Mouse (Mus musculus) megakaryocyte, adult 5-6 weeks (primary cell): ENCODE data around the gene Dlg5. TPM values are rescaled to one million over a fixed set of nuclear protein-coding genes. Genes with fewer than 3 reads are reported as not detected.

Source experiments
- ATAC-seq: 2 replicates; pipeline ENCODE4 v1.8.0; 2016; ENCODE audit warnings: mild to moderate bottlenecking, inconsistent platforms; ENCODE audit not compliant: poor library complexity, severe bottlenecking
- total RNA-seq, 2 experiments: library from RNA; stranded (forward) in 1 of 2; stranded (reverse) in 1 of 2; fragments of 153-499, 151-499 nt in 1 of 2; fragments of 221-1000, 200-1000 nt in 1 of 2; gene quantifications; 2 replicates each; pipeline versions ENCODE4 v1.2.3 to v1.2.4; 2015 to 2017

Gene Dlg5
- total RNA-seq, 2 experiments from 2014 or later = 0.04 TPM; not detected in 1

DNA sequence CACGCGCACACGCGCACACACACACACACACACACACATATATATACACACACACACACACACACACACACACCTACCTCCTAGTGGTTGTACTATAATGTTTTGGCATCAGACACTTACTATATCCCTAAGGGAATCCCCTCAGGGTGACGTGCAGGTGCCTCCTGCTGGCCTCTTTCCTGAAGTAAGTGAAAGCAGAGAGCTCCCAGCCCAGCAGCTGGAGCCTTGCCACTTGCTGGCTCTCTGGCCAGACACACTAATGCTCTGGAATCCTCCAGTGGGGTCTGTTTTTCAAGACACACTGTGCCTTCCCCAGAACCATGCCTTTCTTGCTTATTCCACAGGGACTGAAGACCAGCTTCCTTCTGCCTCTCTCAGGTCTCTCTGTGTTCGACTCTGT, 48.8 kb downstream of the Dlg5 start:
- ATAC-seq = no peak

- ATAC-seq = no peak
These were observed 55.6 kb downstream of the Dlg5 start for GRCm38 (mm10) chr14:24190131-24190530.

GRCm38 (mm10) chr14:24189598-24189997, 56.1 kb downstream of the Dlg5 start:
- ATAC-seq = no peak

- ATAC-seq = no peak
These were observed 60.2 kb downstream of the Dlg5 start for GRCm38 (mm10) chr14:24185514-24185913.

DNA sequence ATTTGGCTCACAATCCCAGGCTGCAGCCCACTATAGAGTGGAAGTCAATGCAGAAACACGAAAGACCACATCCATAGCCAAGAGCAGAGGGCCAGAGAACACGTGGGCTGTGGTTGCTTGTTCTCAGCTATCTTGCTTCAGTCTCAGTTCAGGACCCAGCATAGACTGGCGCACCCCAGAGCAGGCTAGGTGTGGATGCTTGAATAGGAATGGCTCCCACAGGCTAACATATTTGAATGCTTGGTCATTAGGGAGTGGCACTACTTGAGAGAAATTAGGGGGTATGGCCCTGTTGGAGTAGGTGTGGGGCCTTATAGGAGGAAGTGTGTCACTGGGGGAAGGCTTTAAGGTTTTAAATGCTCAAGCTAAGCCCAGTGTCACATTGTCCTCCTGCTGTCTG, 62.8 kb downstream of the Dlg5 start:
- ATAC-seq = no peak

DNA sequence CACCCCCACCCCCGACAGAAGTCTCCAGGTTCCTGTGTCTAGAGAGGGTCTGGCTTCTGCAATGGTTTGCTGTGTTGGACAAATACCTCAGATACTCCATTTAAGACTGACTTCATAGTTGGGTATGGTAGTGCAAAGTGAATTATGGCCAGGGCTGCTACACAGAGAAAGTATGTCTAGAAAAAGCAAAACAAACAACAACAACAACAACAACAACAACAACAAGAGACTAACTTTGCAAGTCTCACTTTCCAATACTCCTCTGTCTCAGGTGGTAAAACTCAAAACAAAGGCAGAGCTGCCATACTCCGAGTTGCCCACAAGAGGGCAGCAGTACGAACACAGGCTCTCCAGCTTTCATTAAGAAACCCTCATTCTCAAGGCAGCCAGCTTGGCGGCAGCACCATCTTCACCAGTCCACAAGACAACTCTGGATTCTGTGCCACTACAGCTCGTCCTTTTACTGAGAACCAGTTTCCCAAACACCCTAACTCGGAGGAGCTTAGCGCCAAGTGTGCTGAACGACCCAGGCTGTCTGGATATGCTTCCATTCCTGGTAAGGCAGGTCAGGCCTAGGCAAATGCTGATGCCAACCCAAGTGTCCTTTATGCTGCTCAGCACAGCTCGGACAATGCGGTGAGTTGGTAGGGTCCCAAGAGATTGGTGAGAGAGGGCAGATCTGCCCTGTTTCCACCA, 63.8 kb downstream of the Dlg5 start:
- no peak for ATAC-seq

DNA sequence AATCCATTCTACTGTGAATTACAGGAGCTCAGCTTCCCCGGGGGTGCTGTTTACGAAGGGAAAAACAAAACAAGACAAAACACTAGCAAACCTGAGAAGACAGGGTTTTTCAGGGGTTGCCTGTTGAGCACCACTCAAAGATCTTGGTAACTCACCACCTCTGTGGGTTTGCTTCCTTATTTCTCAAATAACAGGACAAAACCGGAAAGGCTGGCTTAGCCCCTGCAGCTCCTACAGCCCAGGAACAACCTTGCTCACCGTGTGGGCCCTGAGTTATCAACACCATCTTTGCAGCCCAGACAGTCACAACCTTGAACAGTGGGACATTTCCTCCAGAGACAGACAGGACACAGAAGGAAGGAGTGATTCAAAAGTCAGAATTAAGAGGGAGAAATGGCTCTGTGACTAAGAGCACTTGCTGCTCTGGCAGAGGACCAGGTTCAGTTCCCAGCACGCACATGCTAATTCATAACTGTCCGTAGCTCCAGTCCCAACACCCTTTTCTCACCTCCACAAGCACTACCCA, 66.2 kb downstream of the Dlg5 start:
- no peak for ATAC-seq

DNA sequence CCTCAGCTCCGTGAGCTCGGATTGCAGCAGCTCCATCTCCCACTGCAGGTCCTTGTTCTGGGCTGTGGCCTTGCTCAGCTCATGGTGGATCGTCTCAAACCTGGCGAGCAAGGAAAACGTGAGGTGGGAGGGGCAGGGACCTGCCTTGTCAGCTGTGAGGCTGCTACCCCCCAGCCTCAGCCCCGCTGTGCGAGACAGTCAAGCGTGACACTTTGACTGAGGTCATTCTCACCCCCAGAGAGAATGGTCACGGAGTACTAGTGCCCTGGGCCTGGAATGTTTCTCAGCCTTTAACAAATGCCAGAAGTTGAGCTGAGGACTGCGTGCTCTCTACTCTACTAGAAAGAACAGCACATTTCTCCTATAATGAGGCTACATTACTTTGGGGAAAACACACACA, 69.1 kb downstream of the Dlg5 start:
- no peak for ATAC-seq

DNA sequence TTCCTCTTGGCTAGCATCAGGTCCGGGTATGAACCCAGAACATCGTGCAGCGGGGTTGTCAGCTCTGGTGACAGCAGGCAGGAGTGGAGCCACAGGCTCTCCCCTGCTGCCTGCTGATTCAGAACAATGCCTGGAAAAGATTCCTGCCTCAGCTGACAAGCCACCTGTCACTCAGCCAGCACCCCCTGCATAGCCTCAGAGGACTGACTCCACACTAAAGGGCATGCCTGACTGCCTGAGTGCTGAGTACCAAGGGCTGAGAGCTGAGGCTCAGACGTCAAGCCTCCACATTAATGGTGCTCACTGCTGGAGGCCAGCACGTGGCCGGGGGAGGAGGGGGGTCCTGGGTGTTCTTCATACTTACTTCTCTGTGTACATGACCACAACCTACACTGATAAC, 72.4 kb downstream of the Dlg5 start:
- ATAC-seq = no peak

DNA sequence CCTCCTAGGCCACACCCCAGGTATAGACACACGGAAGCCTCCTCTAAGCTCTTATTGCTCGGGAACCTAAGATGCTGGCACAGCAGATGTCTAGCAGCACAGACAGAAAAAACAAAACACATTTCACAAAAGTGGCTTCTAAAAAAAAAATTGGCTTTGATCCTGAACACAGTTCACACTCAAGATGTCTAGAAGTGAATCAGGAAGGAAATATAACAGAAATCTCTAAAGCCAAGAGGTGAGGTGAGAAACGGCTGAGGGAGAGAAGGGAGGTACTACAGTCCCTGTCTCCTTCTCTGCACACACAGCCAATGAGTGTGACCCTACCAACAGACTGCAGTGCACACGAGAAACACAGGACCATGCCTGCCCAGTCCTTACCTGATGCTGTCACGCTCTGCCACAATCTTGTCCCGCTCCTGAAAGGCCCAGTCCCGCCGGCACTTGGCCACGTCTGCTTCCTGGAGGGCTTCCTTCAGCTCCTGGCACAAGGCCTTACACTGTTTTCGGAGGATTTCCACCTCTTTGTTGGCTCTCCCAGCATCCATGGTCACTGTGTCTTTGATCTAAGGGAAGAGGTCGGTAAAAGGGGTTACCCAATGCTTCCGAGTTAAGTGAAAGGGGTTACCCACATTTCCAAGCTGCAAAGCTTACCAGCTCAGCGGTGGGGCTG, 73.9 kb downstream of the Dlg5 start:
- no peak for ATAC-seq

- ATAC-seq = no peak
These were observed 79.7 kb downstream of the Dlg5 start for GRCm38 (mm10) chr14:24166046-24166445.

DNA sequence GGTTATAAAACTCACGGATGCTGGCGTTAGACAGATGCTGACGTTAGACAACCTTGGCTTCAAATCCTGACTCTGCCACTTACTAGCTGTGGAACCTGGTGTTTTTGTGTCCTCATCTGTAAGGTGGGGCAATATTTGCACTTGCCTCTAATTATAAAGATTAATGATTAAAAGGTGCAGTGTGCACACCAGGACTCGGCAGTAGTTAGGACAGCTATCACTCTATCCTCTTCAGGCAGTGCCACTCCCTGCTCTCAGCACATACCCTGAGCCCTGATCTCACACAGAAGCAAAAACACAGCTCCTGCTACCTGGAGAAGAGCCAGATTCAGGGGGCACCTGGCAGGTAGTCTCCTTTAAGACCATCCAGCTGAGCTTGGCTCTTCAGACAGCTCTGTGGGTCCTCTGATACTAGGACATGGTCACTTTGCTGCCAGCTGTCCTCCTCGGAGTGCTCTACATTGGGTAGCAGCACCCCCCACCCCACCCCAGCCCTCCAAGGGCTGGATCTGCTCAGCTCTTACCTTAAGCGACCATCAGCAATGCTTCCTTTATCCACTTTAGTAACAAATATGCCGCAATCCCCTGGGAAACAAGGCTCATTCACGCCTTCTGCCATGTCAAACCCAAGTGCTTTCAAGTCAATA, 80.9 kb downstream of the Dlg5 start:
- ATAC-seq = no peak

DNA sequence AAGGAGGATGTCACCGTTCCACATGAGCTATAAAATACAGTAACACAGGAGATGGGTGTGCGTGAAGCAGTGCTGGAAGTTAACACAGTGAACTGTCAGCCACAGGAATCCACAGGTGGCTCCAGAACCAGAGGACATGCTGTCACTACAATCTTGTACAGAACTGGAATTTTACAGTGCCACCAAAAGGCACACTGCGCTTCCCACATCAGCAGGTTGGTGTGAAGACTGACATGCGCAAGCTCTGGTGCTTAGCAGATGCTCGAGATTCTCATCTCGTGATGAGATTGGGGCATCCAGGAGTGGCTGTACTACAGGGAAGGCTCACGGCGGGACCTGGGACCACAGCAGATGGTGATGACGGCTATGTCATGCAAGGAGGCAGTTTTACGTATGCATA, 82.9 kb downstream of the Dlg5 start:
- no peak for ATAC-seq

- ATAC-seq = no peak
These were observed 96.8 kb downstream of the Dlg5 start for GRCm38 (mm10) chr14:24148892-24149291.

DNA sequence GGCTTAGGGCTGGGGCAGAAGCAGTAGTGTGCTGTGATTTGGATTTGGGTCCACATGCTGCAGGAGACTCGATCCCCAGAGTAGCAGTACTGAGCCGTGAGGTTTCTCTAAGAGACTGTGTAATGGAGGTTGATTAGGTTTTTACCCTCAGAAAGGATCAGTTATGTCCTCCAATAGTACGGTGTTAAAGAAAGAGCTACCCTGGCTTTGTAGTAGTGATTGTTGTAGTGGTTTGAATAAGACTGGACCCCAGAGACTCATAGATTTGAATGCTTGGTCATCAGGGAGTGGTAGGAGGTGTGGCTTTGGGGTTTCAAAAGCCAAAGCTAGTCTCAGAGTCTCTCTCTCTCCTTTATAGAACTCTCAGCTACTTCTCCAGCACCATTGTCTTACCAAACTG, 100.9 kb downstream of the Dlg5 start:
- no peak for ATAC-seq

- ATAC-seq = no peak
These were observed 101.3 kb downstream of the Dlg5 start for GRCm38 (mm10) chr14:24144421-24144820.

DNA sequence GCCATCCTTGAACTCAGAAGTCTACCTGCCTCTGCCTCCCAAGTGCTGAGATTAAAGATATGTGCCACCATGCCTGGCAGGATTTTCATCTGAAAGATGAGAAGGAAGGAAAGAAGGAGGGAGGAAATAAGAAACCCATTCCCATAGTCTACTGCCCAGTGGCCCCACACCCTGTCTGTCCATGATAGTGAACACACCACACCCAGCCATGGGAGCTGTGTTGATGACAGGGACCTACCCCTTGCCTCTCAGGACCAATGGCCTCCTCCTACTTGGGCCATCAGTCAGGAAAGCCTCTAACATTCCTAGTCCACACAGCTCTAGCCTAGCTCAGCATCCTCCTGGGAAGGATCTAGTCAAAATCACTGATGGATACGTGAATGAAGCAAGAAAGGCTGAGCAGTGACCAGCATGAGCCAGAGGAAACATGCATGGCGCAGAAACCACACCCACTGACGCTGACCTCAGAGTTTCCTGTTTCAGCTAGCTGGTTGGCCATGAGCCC, 102.7 kb downstream of the Dlg5 start:
- no peak for ATAC-seq

DNA sequence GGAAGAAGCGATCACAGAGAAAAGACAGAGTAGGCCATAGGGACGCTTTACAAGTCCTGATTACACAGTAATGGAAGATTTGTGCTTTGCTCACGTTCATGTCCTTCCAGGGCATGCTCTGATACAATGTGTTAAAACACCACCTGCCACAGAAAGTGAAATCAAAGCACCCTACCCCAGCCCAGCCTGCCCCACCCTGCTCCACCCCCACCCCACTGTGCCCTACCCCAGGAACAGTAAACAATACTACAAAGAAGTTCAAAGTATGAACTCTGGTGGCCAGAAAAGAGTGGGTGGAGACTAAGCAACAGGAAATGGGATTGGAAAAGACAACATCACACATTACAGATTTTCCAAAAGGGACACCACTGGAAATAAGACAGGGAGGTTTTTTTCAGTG, 104.0 kb downstream of the Dlg5 start:
- no peak for ATAC-seq

DNA sequence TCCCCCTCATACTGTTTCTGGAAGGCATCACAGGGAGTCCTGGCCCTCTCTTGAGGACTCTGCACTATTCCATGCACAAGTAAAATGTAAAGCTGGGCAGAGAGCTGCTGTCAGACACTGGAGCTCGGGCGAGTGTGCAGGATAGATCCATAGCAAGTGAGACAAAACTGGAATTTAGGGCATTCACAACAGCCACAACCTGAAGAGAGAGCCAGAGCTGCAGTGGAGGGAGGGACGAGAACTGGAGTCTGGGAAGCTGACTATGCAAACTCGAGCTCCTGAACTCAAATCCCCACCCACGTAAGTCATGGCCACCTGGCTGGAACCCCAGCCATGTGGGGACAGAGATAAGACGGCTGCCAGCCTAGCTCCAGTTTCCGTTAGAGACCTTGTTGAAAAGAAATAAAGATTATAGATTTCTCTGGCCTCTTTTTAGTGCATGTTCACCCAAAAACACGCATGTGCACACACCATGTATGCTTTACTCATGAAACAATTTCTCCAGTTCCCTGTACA, 105.4 kb downstream of the Dlg5 start:
- no peak for ATAC-seq

DNA sequence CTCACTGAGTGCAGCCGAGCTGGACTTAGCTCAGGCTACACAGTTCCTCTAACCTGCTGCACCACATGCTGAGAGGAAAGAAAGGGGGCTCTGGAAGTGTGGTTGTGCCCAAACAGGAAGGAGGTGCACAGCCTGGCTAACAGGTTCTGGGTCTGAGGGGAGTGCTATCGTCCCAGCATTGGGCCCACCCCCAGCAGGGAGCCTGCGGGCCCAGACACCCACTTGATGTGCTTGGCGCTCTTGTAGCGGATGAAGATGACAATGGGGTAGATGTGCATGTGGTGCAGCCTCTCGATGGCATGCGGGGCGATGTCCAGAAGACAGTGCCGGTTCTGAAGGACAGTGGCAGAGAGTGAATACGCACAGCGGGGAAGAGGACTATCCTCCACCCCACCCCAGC, 108.8 kb downstream of the Dlg5 start:
- no peak for ATAC-seq

GRCm38 (mm10) chr14:24134623-24135290, 111.0 kb downstream of the Dlg5 start:
- ATAC-seq = no peak
